Mouse (Mus musculus): ENCODE results near the gene Slc22a4.

The Slc22a4 gene

GRCm38 (mm10) chr11:54028044-54028951 lies at the start of gene Slc22a4:
Slc22a4 (minus strand) TSS chr11:54028090.
- peak; percentile 92 for DNase-seq (ENCODE audit: low read depth, low spot score)

GRCm38 (mm10) chr11:54076101-54076500 lies 48.2 kb upstream of the Slc22a4 start:
- DNase-seq (ENCODE audit: low read depth, low spot score), result no peak

GRCm38 (mm10) chr11:54075353-54075752 lies 47.5 kb upstream of the Slc22a4 start:
- DNase-seq (ENCODE audit: low read depth, low spot score), result no peak

- no peak for DNase-seq (ENCODE audit: low read depth, low spot score)
Measured at GRCm38 (mm10) chr11:54073291-54073690, 45.4 kb upstream of the Slc22a4 start.

GRCm38 (mm10) chr11:54071726-54072445 lies 44.0 kb upstream of the Slc22a4 start:
- DNase-seq (ENCODE audit: low read depth, low spot score), result peak; percentile 71

GRCm38 (mm10) chr11:54068520-54069371 lies 40.9 kb upstream of the Slc22a4 start, which contains the start of gene Pdlim4:
Pdlim4 (minus strand) TSS chr11:54069014.
- DNase-seq (ENCODE audit: low read depth, low spot score), result no peak

GRCm38 (mm10) chr11:54067996-54068519 lies 40.2 kb upstream of the Slc22a4 start:
- no peak for DNase-seq (ENCODE audit: low read depth, low spot score)

GRCm38 (mm10) chr11:54067318-54067995 lies 39.6 kb upstream of the Slc22a4 start:
- DNase-seq (ENCODE audit: low read depth, low spot score), result no peak

GRCm38 (mm10) chr11:54066400-54066799 lies 38.5 kb upstream of the Slc22a4 start:
- no peak for DNase-seq (ENCODE audit: low read depth, low spot score)

GRCm38 (mm10) chr11:54065915-54066178 lies 38.0 kb upstream of the Slc22a4 start:
- DNase-seq (ENCODE audit: low read depth, low spot score), result no peak

- no peak for DNase-seq (ENCODE audit: low read depth, low spot score)
Measured at GRCm38 (mm10) chr11:54065106-54065914, 37.4 kb upstream of the Slc22a4 start.

- no peak for DNase-seq (ENCODE audit: low read depth, low spot score)
Measured at GRCm38 (mm10) chr11:54064412-54064978, 36.6 kb upstream of the Slc22a4 start.

- DNase-seq (ENCODE audit: low read depth, low spot score), result no peak
Measured at GRCm38 (mm10) chr11:54063472-54063775, 35.5 kb upstream of the Slc22a4 start.

GRCm38 (mm10) chr11:54062753-54063471 lies 35.0 kb upstream of the Slc22a4 start:
- DNase-seq (ENCODE audit: low read depth, low spot score), result no peak

- DNase-seq (ENCODE audit: low read depth, low spot score), result peak; percentile 66
Measured at GRCm38 (mm10) chr11:54062086-54062752, 34.3 kb upstream of the Slc22a4 start.

GRCm38 (mm10) chr11:54060316-54060715 lies 32.4 kb upstream of the Slc22a4 start:
- no peak for DNase-seq (ENCODE audit: low read depth, low spot score)

GRCm38 (mm10) chr11:54059526-54059925 lies 31.6 kb upstream of the Slc22a4 start:
- no peak for DNase-seq (ENCODE audit: low read depth, low spot score)

- peak; percentile 78 for DNase-seq (ENCODE audit: low read depth, low spot score)
Measured at GRCm38 (mm10) chr11:54058643-54059042, 30.8 kb upstream of the Slc22a4 start.
